Mouse (Mus musculus): ENCODE data around the gene Gm10096. TPM values are rescaled to one million over a fixed set of nuclear protein-coding genes. Genes with fewer than 3 reads are reported as not detected.
"Not testable (repeated sequence)": the region's sequence is repeated elsewhere in the genome, so short reads cannot be mapped to it uniquely, and the experiment has no call there.

The Gm10096 gene
- total RNA-seq (2014; fragmentation: Nextera tagmentation) (not detected in 2 replicates), total RNA-seq (2017) (not detected in 2 replicates), polyA plus RNA-seq (2012) (not detected in 2 replicates)

GRCm38 (mm10) chrX:28954602-28955001 lies at the start of gene Gm10096:
Gm10096 (minus strand) TSS chrX:28954702.
- not testable (repeated sequence) for H3K36me3 ChIP-seq (replicated peaks); H3K27me3 ChIP-seq (ENCODE audit: insufficient read depth, low read length); DNase-seq (ENCODE audit: low spot score); H3K4me3 ChIP-seq (ENCODE audit: low read depth, low read length); H3K4me1 ChIP-seq (ENCODE audit: insufficient read depth, low read depth, low read length); ATAC-seq (ENCODE audit: extremely low read depth, insufficient number of reproducible peaks, low FRiP score, poor library complexity, severe bottlenecking); H3K9me3 ChIP-seq (replicated peaks)
